Mouse (Mus musculus) liver, adult 2 months (tissue): ENCODE measurements around the gene Fgfr2.

Experiments
- CTCF ChIP-seq: fragments of 200-500 bp; IDR thresholded peaks from 2 replicates; pipeline ENCODE4 v1.5.1; 2011; ENCODE audit warnings: low read depth, low read length, control low read depth
- POLR2A ChIP-seq: fragments of 200-500 bp; IDR thresholded peaks from 2 replicates; pipeline ENCODE4 v1.6.1; 2011; ENCODE audit warnings: low read length, control low read depth; ENCODE audit not compliant: insufficient read depth; ENCODE audit errors: extremely low read depth

DNA sequence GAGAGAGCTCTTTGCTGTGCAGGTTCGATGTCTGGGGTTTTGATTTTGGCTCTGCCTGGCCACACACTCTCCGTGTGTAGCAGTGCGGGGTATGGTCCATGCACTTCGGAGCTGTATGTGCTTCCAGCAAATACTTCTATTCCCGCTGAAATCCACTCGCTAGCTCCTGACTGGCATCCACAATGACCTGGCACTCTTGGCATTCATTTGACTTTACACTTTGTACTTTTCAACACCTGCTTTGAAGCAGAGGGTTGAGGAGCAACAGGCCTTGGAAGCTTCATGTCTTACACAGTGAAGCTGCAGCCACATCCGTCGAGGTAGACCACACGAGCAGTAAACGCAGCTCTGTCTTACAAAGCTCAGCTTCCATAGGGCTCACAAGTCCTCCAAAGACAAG is 2715.5 kb downstream of the Fgfr2 start:
- no peak for TF ChIP-seq POLR2A
- no peak for TF ChIP-seq CTCF
